Mouse (Mus musculus) heart, embryonic 16.5 days (tissue): ENCODE data around the gene Cep170. TPM values are rescaled to one million over a fixed set of nuclear protein-coding genes. Genes with fewer than 3 reads are reported as not detected.
A peak's percentile ranks its signal among the peaks of the same experiment; 100 is the strongest.

Experiments
- ATAC-seq: fragments of 200-750 bp; cut with Nextera tagmentation; replicated peaks from 2 replicates; pipeline ENCODE4 v1.8.0; 2017; ENCODE audit warnings: moderate number of reproducible peaks; ENCODE audit not compliant: insufficient read depth, low FRiP score; ENCODE audit errors: extremely low read depth
- H3K27ac ChIP-seq: fragments of 300-500 bp; sonication (generic); 2 replicates; pipeline ENCODE4 v1.5.1; 2014; ENCODE audit warnings: mild to moderate bottlenecking, low read length, control low read depth, moderate library complexity
- H3K27me3 ChIP-seq: fragments of 300-500 bp; sonication (generic); 2 replicates; pipeline ENCODE4 v1.6.1; 2014; ENCODE audit warnings: low read length, mixed read lengths; ENCODE audit not compliant: control insufficient read depth, insufficient read depth
- H3K36me3 ChIP-seq: fragments of 300-500 bp; sonication (generic); 2 replicates; pipeline ENCODE4 v1.6.1; 2014; ENCODE audit not compliant: control insufficient read depth, insufficient read depth
- H3K4me1 ChIP-seq: fragments of 300-500 bp; sonication (generic); 2 replicates; pipeline ENCODE4 v1.6.1; 2014; ENCODE audit warnings: low read length, mixed read lengths; ENCODE audit not compliant: control insufficient read depth, insufficient read depth
- H3K4me2 ChIP-seq: fragments of 300-500 bp; sonication (generic); 2 replicates; pipeline ENCODE4 v1.6.1; 2014; ENCODE audit warnings: low read depth, mild to moderate bottlenecking, control low read depth, low read length
- H3K4me3 ChIP-seq: fragments of 300-500 bp; sonication (generic); 2 replicates; pipeline ENCODE4 v1.5.1; 2014; ENCODE audit warnings: mild to moderate bottlenecking, control low read depth, low read length
- H3K9ac ChIP-seq: fragments of 300-500 bp; sonication (generic); 2 replicates; pipeline ENCODE4 v1.6.1; 2014; ENCODE audit warnings: low read length, control low read depth
- H3K9me3 ChIP-seq: fragments of 300-500 bp; sonication (generic); replicated peaks from 2 replicates; pipeline ENCODE4 v1.6.1; 2016; ENCODE audit warnings: low read length; ENCODE audit not compliant: control insufficient read depth
- WGBS: fragments of 180-500 bp; shearing (Covaris S2); extraction: QIAGEN DNeasy Blood & Tissue Kit; methylation state at CpG from one replicate; pipeline ENCODE4 v1.1.7; 2014; 5-methylcytosine and 5-hydroxymethylcytosine counted together
- polyA plus RNA-seq: library from polyadenylated mRNA; unstranded; fragments of >200 nt; fragmentation: Nextera tagmentation; extraction: Ambion mirVana; gene quantifications from 2 replicates; pipeline ENCODE4 v1.2.1, GENCODE M21; 2015

Cep170 gene
- polyA plus RNA-seq, 1 experiment from 2014 or later = 16.7 TPM

DNA sequence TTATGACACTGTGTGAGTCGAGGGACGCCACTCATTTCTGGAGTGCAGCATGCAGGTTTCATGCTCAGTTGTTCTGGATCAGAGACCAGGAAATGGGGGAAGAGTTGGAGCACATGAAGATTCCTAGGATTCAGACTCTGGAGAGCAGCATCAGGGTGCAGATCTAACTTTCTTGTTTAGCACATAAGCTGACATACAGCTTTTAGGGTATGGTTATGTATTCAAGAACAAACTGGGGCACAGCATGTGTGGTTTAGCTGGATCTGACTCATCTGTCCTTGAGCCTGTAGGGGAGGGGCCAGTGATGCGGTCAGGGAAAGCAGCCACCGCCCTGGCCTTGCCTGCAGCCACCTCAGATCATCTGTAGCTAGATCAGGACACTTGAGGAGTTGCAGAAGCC lies 13.5 kb upstream of the Cep170 start:
- ATAC-seq = no peak
- H3K9me3 ChIP-seq = no peaks in the 10 kb centered on the region
- H3K27me3 ChIP-seq = no peaks in the 10 kb centered on the region
- H3K27ac ChIP-seq = no peak overlapping the region
- no peak overlapping the region for H3K4me3 ChIP-seq
- WGBS = 63% methylated on average over 4 of the region's 4 CpGs
- no peak overlapping the region for H3K4me2 ChIP-seq
- H3K9ac ChIP-seq = no peak overlapping the region
- H3K4me1 ChIP-seq = peaks cover 16% of the 10 kb centered on the region
- H3K36me3 ChIP-seq = no peaks in the 10 kb centered on the region

DNA sequence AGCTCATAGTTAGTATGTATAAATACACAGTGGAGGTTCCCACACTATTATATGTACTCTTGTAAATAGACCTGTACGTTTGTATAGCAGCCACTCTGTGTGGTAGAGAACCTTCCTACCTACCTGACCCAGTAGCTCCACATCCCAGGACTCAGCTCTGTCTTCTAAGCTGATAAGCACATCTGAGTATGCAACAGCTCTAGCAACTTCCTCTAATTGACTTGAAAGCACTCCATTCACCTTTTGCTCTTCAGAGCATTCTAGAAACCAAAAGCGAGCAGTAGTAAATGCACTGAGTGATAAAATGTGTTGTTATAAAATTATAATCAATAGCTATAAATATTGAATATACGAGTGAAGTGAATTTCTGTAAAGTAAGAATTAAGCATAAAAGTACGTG lies 13.1 kb upstream of the Cep170 start:
- Histone ChIP-seq H3K4me2 (no peak overlapping the region), H3K4me1 (peaks cover 21% of the 10 kb centered on the region), H3K27me3 (no peaks in the 10 kb centered on the region), H3K36me3 (no peaks in the 10 kb centered on the region), H3K9ac (no peak overlapping the region), H3K4me3 (no peak overlapping the region), H3K9me3 (no peaks in the 10 kb centered on the region), H3K27ac (no peak overlapping the region)
- no peak for ATAC-seq
- WGBS = 85% methylated on average over 4 of the region's 4 CpGs

DNA sequence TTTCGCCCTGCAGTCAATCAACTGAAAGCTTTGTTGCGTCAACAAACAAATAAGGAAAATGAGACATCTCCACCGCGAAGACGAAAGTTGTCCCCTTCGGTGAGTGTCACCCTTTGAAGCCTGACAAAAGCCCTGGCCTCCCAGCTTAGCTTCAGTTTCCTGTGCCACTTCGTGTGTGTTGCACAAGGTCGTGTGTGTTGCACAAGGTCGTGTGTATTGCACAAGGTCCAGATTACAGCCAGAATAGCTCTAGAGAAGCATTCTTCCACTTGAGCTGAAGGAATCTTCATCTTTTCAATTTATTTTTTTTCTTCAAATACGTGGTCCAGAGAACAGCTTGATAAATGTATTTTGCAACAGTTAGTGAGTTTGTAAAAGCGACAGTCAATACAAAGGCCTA lies 12.3 kb upstream of the Cep170 start:
- Histone ChIP-seq H3K9ac (no peak overlapping the region), H3K4me3 (no peak overlapping the region), H3K9me3 (no peaks in the 10 kb centered on the region), H3K27me3 (no peaks in the 10 kb centered on the region), H3K4me2 (no peak overlapping the region), H3K27ac (no peak overlapping the region), H3K4me1 (peaks cover 28% of the 10 kb centered on the region), H3K36me3 (no peaks in the 10 kb centered on the region)
- no peak for ATAC-seq
- 76% methylated on average over 11 of the region's 11 CpGs for WGBS

DNA sequence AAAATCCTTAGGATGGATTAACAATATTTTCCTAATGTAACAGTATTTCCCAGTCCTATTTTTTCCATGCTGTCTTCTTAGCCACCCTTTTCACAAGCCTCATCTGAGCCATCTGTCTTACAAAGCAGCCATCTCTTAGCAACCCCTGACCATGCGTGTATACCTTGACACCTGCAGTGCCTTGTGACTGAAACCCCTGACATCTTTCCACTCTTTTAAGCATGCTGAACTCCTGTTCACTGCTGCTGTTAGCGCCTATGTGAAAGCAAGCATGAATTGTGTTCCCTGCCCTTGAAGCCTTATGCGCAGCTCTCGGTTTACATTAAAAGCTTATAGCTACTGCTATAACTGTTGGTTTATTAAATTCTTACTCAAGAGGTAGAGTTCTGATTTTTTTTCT lies 11.2 kb upstream of the Cep170 start:
- Histone ChIP-seq H3K4me1 (peaks cover 28% of the 10 kb centered on the region), H3K4me2 (no peak overlapping the region), H3K36me3 (no peaks in the 10 kb centered on the region), H3K4me3 (no peak overlapping the region), H3K9ac (no peak overlapping the region), H3K9me3 (no peaks in the 10 kb centered on the region), H3K27me3 (no peaks in the 10 kb centered on the region), H3K27ac (no peak overlapping the region)
- WGBS = 94% methylated on average over 4 of the region's 4 CpGs
- ATAC-seq = no peak

DNA sequence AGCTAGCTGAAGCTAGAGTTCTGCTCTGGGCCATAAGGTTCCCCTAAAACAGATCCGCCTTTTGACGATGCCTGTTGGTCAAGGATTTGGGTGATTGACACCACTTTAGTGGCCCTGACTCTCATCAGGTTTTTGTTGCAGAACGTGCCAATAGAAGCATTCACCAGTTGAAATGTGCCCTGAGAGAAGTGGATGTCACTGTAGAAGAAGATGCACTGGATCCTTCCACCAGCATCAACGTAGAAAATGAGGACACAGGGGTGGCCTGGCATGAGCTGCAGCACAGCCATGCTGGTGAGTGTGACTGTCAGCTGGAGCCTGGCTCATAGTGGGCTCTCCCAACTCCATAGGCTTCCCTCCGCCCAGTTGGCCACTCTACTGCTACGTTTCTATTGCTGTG lies 10.7 kb upstream of the Cep170 start:
- no peaks in the 10 kb centered on the region for H3K27me3 ChIP-seq
- 90% methylated on average over 6 of the region's 6 CpGs for WGBS
- no peak overlapping the region for H3K4me2 ChIP-seq
- no peak overlapping the region; the same call in 1 of the 2 replicates for H3K27ac ChIP-seq
- no peaks in the 10 kb centered on the region for H3K36me3 ChIP-seq
- H3K4me3 ChIP-seq = no peak overlapping the region
- H3K9ac ChIP-seq = no peak overlapping the region
- H3K9me3 ChIP-seq = no peaks in the 10 kb centered on the region
- peaks cover 28% of the 10 kb centered on the region for H3K4me1 ChIP-seq
- no peak for ATAC-seq

DNA sequence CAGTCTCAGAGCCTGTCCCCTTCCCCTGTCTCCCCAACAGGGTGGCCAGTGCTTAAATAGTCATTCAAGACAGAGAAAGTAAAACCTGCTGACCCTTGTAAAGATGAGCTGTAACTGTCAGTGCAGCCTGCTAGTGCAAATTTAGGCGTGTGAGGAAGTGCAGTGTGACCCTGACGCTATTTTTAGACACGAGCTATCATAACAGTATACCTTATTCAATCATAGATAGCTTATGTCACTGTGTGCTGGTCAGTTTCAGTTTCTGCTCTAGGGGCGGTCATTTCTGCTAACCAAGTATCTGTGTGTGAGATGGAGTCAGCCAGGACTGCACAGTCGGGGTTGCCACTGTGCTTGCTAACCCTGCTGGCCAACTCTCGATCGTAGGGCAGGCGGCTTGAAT lies 10.0 kb upstream of the Cep170 start:
- H3K9ac ChIP-seq = peak overlapping the region; percentile 47; the same call in 1 of the 2 replicates
- H3K27ac ChIP-seq = peak overlapping the region; percentile 38; the same call in 1 of the 2 replicates
- 41% methylated on average over 8 of the region's 8 CpGs for WGBS
- ATAC-seq = 0 out of 2 replicates have a peak, but pooled peaks have one; percentile 8
- no peaks in the 10 kb centered on the region for H3K36me3 ChIP-seq
- peak overlapping the region; percentile 38 for H3K4me2 ChIP-seq
- no peaks in the 10 kb centered on the region for H3K9me3 ChIP-seq
- H3K4me3 ChIP-seq = no peak overlapping the region
- no peaks in the 10 kb centered on the region for H3K27me3 ChIP-seq
- peaks cover 28% of the 10 kb centered on the region for H3K4me1 ChIP-seq

DNA sequence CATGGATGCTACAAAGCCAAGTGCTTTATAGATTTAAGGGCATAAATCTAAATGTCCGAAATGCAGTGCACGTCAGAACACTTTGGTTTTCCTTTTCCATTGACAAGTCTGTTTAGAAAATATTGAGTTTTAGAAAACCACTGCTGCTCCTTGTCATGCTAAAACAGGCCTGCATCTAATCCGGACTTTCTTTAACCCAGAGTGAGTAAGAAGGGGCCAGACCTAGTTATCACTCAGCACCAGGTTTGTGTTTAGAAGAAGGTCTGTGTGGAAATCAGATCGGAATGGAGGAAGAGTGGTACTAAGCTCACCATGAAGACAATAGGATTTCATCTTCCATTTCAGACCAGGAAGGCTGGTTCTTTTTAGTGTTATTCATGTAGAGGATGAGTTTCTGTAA lies 9.1 kb upstream of the Cep170 start:
- no peak for ATAC-seq
- H3K36me3 ChIP-seq = no peaks in the 10 kb centered on the region
- no peaks in the 10 kb centered on the region for H3K27me3 ChIP-seq
- no peak overlapping the region for H3K9ac ChIP-seq
- no peak overlapping the region for H3K27ac ChIP-seq
- H3K4me1 ChIP-seq = peaks cover 32% of the 10 kb centered on the region
- WGBS = 70% methylated on average over 4 of the region's 4 CpGs
- H3K9me3 ChIP-seq = no peaks in the 10 kb centered on the region
- no peak overlapping the region for H3K4me2 ChIP-seq
- H3K4me3 ChIP-seq = no peak overlapping the region

DNA sequence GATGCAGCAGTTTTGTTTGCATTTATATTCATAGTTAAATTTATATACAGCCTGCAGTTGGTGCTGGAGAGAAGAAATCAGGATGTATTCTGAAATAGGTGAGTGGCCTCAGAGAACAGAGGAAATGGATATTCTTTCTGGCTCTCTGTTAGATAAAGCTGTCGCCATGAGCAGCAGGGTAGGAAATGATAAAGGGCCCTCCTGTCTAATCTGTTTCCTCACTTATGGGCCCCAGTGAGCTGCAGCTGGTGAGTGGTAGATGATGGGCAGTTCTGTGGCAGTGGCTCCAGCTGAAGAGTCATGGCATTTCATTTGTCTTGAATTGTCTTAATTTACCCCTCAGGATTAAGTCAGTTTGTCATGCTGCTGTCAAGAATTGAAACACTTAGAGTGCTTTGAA lies 8.1 kb upstream of the Cep170 start:
- Histone ChIP-seq H3K9me3 (no peaks in the 10 kb centered on the region), H3K27me3 (no peaks in the 10 kb centered on the region), H3K4me1 (peaks cover 33% of the 10 kb centered on the region), H3K9ac (no peak overlapping the region), H3K36me3 (no peaks in the 10 kb centered on the region), H3K27ac (peak overlapping the region; percentile 53), H3K4me3 (no peak overlapping the region), H3K4me2 (no peak overlapping the region)
- peak; percentile 56 for ATAC-seq
- 5% methylated on average over 1 of the region's 1 CpGs for WGBS

DNA sequence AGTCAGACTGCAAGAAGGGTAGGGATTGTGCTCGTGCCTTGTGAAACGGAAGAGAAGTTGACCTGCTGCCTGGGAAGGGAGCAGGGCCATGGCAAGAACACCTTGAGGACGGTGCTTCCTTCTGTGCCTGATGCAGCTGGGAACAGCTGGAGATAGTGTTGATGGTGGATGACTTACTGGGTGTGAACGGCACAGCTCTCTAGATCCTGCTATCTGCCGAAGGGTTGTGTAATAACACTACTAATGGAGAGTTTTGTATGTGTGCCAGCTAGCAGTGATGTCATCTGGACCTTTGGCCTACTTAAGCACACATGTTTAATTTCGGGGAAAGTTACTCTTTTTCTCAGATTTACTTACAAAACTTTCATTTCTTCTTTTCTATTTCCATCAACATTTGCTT lies 4.9 kb upstream of the Cep170 start:
- Histone ChIP-seq H3K9me3 (no peaks in the 10 kb centered on the region), H3K9ac (no peak overlapping the region), H3K27me3 (no peaks in the 10 kb centered on the region), H3K4me3 (no peak overlapping the region), H3K4me1 (peaks cover 27% of the 10 kb centered on the region), H3K4me2 (no peak overlapping the region), H3K27ac (peak overlapping the region; percentile 35), H3K36me3 (no peaks in the 10 kb centered on the region)
- ATAC-seq = no peak
- WGBS = 28% methylated on average over 6 of the region's 6 CpGs

DNA sequence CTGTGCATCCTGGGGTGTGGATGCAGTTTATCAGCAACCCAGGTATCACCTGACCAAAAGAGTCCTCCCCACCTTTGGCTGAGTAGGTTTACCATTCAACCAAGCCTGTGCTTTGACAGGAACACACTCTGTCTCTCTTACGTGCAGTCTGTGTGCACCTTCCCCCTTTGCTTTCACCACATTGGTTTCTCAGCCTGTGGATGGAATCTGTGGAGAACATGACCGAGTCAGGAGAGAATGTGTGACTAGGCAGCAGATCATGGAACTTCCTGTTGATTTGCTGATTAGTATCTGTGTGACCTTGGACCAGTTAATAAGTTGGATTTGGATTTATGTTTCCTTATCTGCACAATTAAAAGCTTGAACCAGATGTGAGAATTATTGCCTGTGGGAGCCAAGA lies 4.3 kb upstream of the Cep170 start:
- H3K9me3 ChIP-seq = no peaks in the 10 kb centered on the region
- H3K4me2 ChIP-seq = no peak overlapping the region
- peaks cover 24% of the 10 kb centered on the region for H3K4me1 ChIP-seq
- no peak overlapping the region for H3K4me3 ChIP-seq
- 57% methylated on average over 2 of the region's 2 CpGs for WGBS
- H3K9ac ChIP-seq = no peak overlapping the region
- no peaks in the 10 kb centered on the region for H3K36me3 ChIP-seq
- no peaks in the 10 kb centered on the region for H3K27me3 ChIP-seq
- no peak for ATAC-seq
- peak overlapping the region; percentile 35 for H3K27ac ChIP-seq
